Mouse (Mus musculus): ENCODE data around the gene 2210011C24Rik.

GRCm38 (mm10) chr8:84011705-84012498 lies at the start of gene 2210011C24Rik:
- TF ChIP-seq CTCF (IDR thresholded peaks at IDR 0.05; ENCODE audit: borderline replicate concordance, insufficient read depth, low read depth, low read length) (no peak), POLR2A (IDR thresholded peaks at IDR 0.05; ENCODE audit: borderline replicate concordance, insufficient read depth, low read length) (no peak)
